Mouse (Mus musculus): ENCODE measurements around the gene Nmnat3. TPM values are rescaled to one million over a fixed set of nuclear protein-coding genes. Genes with fewer than 3 reads are reported as not detected.

Gene Nmnat3
- polyA plus RNA-seq, 1 experiment from 2014 or later: 10.2 TPM

GRCm38 (mm10) chr9:98367333-98367962 lies 80.2 kb downstream of the Nmnat3 start:
- Histone ChIP-seq H3K9me3 (replicated peaks) (no peaks in the 10 kb centered on the region), H3K4me2 (no peak overlapping the region), H3K27me3 (no peaks in the 10 kb centered on the region), H3K27ac (no peak overlapping the region), H3K4me1 (replicated peaks) (no peaks in the 10 kb centered on the region), H3K9ac (no peak overlapping the region), H3K4me3 (no peak overlapping the region), H3K36me3 (no peaks in the 10 kb centered on the region)
- WGBS: 83% methylated on average over 13 of the region's 13 CpGs
- no peak for ATAC-seq (replicated peaks; ENCODE audit: insufficient number of reproducible peaks, insufficient read depth, low FRiP score, low read depth)

GRCm38 (mm10) chr9:98369707-98370106 lies 82.5 kb downstream of the Nmnat3 start:
- H3K4me1 ChIP-seq (replicated peaks): no peaks in the 10 kb centered on the region
- no peak overlapping the region for H3K4me2 ChIP-seq
- no peaks in the 10 kb centered on the region for H3K36me3 ChIP-seq
- H3K4me3 ChIP-seq: no peak overlapping the region
- H3K9me3 ChIP-seq (replicated peaks): no peaks in the 10 kb centered on the region
- H3K27me3 ChIP-seq: no peaks in the 10 kb centered on the region
- H3K27ac ChIP-seq: no peak overlapping the region
- no peak for ATAC-seq (replicated peaks; ENCODE audit: insufficient number of reproducible peaks, insufficient read depth, low FRiP score, low read depth)
- WGBS: 67% methylated on average over 1 of the region's 8 CpGs
- no peak overlapping the region for H3K9ac ChIP-seq

- no peak overlapping the region for H3K9ac ChIP-seq
- no peaks in the 10 kb centered on the region for H3K27me3 ChIP-seq
- no peak overlapping the region for H3K4me2 ChIP-seq
- no peak overlapping the region for H3K27ac ChIP-seq
- no peak overlapping the region for H3K4me3 ChIP-seq
- WGBS: 90% methylated on average over 5 of the region's 5 CpGs
- H3K4me1 ChIP-seq (replicated peaks): no peaks in the 10 kb centered on the region
- ATAC-seq (replicated peaks; ENCODE audit: insufficient number of reproducible peaks, insufficient read depth, low FRiP score, low read depth): no peak
- H3K36me3 ChIP-seq: no peaks in the 10 kb centered on the region
- no peaks in the 10 kb centered on the region for H3K9me3 ChIP-seq (replicated peaks)
These were observed 86.1 kb downstream of the Nmnat3 start for GRCm38 (mm10) chr9:98373358-98373757.

- no peaks in the 10 kb centered on the region for H3K36me3 ChIP-seq
- no peak overlapping the region for H3K4me3 ChIP-seq
- no peak for ATAC-seq (replicated peaks; ENCODE audit: insufficient number of reproducible peaks, insufficient read depth, low FRiP score, low read depth)
- H3K4me1 ChIP-seq (replicated peaks): no peaks in the 10 kb centered on the region
- H3K27me3 ChIP-seq: no peaks in the 10 kb centered on the region
- no peak overlapping the region for H3K4me2 ChIP-seq
- H3K9ac ChIP-seq: no peak overlapping the region
- no peak overlapping the region for H3K27ac ChIP-seq
- no peaks in the 10 kb centered on the region for H3K9me3 ChIP-seq (replicated peaks)
- 75% methylated on average over 11 of the region's 11 CpGs for WGBS
These were observed 87.7 kb downstream of the Nmnat3 start for GRCm38 (mm10) chr9:98374897-98375296.

- no peaks in the 10 kb centered on the region for H3K36me3 ChIP-seq
- no peak overlapping the region for H3K27ac ChIP-seq
- no peaks in the 10 kb centered on the region for H3K4me1 ChIP-seq (replicated peaks)
- no peak overlapping the region for H3K9ac ChIP-seq
- WGBS: 69% methylated on average over 5 of the region's 5 CpGs
- no peaks in the 10 kb centered on the region for H3K27me3 ChIP-seq
- H3K9me3 ChIP-seq (replicated peaks): no peaks in the 10 kb centered on the region
- no peak overlapping the region for H3K4me3 ChIP-seq
- no peak for ATAC-seq (replicated peaks; ENCODE audit: insufficient number of reproducible peaks, insufficient read depth, low FRiP score, low read depth)
- no peak overlapping the region for H3K4me2 ChIP-seq
These were observed 88.3 kb downstream of the Nmnat3 start for GRCm38 (mm10) chr9:98375329-98376170.

DNA sequence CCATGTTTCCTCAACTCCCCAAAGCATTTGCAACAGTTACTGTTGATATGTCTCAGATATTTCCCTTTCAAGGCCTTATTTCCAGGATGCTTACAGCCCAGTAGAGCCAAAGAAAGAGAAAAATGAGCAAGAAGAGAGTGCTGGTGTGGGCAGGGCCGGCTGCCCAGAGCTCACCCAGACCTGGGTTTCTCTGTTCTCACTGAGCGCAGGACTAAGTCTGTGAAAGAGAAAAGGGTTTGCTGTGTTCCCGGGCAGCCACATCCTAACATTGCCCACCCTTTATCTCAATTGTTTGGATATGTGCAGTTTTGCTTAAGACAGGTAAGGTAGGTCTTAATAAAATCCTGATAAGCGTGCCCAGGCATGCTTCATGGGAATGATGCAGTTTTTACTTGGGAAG lies 92.5 kb downstream of the Nmnat3 start:
- 75% methylated on average over 4 of the region's 4 CpGs for WGBS
- no peak overlapping the region for H3K27ac ChIP-seq
- no peaks in the 10 kb centered on the region for H3K27me3 ChIP-seq
- no peak overlapping the region for H3K9ac ChIP-seq
- no peaks in the 10 kb centered on the region for H3K9me3 ChIP-seq (replicated peaks)
- H3K4me2 ChIP-seq: no peak overlapping the region
- ATAC-seq (replicated peaks; ENCODE audit: insufficient number of reproducible peaks, insufficient read depth, low FRiP score, low read depth): no peak
- H3K36me3 ChIP-seq: no peaks in the 10 kb centered on the region
- no peak overlapping the region for H3K4me3 ChIP-seq
- H3K4me1 ChIP-seq (replicated peaks): no peaks in the 10 kb centered on the region

DNA sequence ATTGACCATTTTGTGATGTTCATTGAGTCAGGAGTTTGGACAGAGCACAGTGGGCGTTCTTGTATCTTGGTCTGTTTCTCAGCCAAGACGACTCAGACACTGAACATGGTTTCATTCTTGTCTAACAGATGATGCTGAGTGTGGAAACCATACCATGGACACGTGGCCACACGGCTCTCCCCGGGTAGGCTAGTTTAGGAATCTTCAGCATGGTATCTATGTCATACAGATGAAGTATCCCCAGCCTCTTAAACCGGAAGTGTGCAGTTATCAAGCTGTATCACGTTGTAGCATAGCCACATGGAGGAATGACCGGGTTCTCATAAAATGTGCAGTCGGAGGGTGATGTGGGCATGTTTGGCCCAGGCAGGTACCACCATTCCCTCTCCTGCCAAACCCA lies 93.4 kb downstream of the Nmnat3 start:
- WGBS: 89% methylated on average over 9 of the region's 9 CpGs
- Histone ChIP-seq H3K4me3 (no peak overlapping the region), H3K9me3 (replicated peaks) (no peaks in the 10 kb centered on the region), H3K36me3 (no peaks in the 10 kb centered on the region), H3K4me2 (no peak overlapping the region), H3K9ac (no peak overlapping the region), H3K4me1 (replicated peaks) (no peaks in the 10 kb centered on the region), H3K27ac (no peak overlapping the region), H3K27me3 (no peaks in the 10 kb centered on the region)
- ATAC-seq (replicated peaks; ENCODE audit: insufficient number of reproducible peaks, insufficient read depth, low FRiP score, low read depth): no peak

GRCm38 (mm10) chr9:98387741-98388632 lies 100.8 kb downstream of the Nmnat3 start:
- H3K36me3 ChIP-seq: no peaks in the 10 kb centered on the region
- ATAC-seq (replicated peaks; ENCODE audit: insufficient number of reproducible peaks, insufficient read depth, low FRiP score, low read depth): no peak
- H3K9ac ChIP-seq: no peak overlapping the region
- H3K9me3 ChIP-seq (replicated peaks): no peaks in the 10 kb centered on the region
- H3K4me2 ChIP-seq: no peak overlapping the region
- WGBS: 72% methylated on average over 10 of the region's 10 CpGs
- no peak overlapping the region for H3K4me3 ChIP-seq
- no peak overlapping the region for H3K27ac ChIP-seq
- no peaks in the 10 kb centered on the region for H3K27me3 ChIP-seq
- H3K4me1 ChIP-seq (replicated peaks): no peaks in the 10 kb centered on the region

- Histone ChIP-seq H3K36me3 (no peaks in the 10 kb centered on the region), H3K4me1 (replicated peaks) (no peaks in the 10 kb centered on the region), H3K27me3 (no peaks in the 10 kb centered on the region), H3K9ac (no peak overlapping the region), H3K4me3 (no peak overlapping the region), H3K9me3 (replicated peaks) (no peaks in the 10 kb centered on the region), H3K4me2 (no peak overlapping the region), H3K27ac (no peak overlapping the region)
- whole genome bisulfite sequencing: 83% methylated on average over 5 of the region's 5 CpGs
- ATAC-seq (replicated peaks; ENCODE audit: insufficient number of reproducible peaks, insufficient read depth, low FRiP score, low read depth): no peak
These were observed 101.4 kb downstream of the Nmnat3 start for GRCm38 (mm10) chr9:98388633-98388965.

DNA sequence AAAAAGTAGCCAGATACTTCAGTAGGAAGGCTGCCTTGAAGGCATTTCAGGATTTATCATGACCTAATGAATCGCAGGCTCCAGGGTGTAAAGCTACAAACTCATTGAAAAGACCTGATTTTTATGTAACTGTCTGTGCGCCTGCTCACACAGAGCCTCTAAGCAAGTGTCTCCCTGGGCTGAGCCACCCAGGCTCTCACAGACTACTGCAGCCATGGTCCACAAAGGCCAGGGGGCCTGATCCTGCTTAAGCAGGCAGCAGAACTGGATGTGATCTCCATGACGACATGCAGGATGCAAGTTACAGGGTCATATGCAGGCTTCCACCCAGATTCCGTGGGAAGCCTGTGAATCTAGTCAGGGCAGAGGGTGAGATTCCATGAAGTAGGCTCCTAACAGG lies 106.3 kb downstream of the Nmnat3 start:
- no peaks in the 10 kb centered on the region for H3K27me3 ChIP-seq
- no peaks in the 10 kb centered on the region for H3K9me3 ChIP-seq (replicated peaks)
- H3K9ac ChIP-seq: no peak overlapping the region
- H3K4me3 ChIP-seq: no peak overlapping the region
- WGBS: 77% methylated on average over 4 of the region's 4 CpGs
- no peak overlapping the region for H3K27ac ChIP-seq
- H3K36me3 ChIP-seq: no peaks in the 10 kb centered on the region
- H3K4me2 ChIP-seq: no peak overlapping the region
- no peak for ATAC-seq (replicated peaks; ENCODE audit: insufficient number of reproducible peaks, insufficient read depth, low FRiP score, low read depth)
- H3K4me1 ChIP-seq (replicated peaks): no peaks in the 10 kb centered on the region

DNA sequence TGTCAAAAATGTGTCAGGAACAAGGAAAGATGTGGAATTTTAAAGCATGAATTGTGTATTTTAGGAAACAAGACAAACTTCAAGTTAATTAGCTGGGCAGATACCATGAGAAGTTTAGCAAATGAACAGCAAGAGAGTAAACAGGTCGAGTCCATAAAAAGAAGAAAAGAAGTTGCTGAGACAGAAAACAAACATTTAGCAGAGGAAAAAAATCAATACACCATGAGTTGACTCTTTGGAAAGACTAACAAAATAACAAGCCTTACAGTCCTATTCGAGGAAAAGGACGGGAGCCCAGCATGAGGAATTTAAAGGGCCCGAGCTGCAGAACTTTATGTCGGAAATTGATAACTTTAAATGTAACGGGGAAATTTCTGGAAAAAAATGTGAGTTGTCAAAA lies 110.0 kb downstream of the Nmnat3 start:
- Histone ChIP-seq H3K36me3 (no peaks in the 10 kb centered on the region), H3K4me3 (no peak overlapping the region), H3K27me3 (no peaks in the 10 kb centered on the region), H3K27ac (no peak overlapping the region), H3K4me1 (replicated peaks) (no peaks in the 10 kb centered on the region), H3K4me2 (no peak overlapping the region), H3K9me3 (replicated peaks) (no peaks in the 10 kb centered on the region), H3K9ac (no peak overlapping the region)
- WGBS: 83% methylated on average over 6 of the region's 6 CpGs
- no peak for ATAC-seq (replicated peaks; ENCODE audit: insufficient number of reproducible peaks, insufficient read depth, low FRiP score, low read depth)

All from heart, embryonic 15.5 days (tissue).